Mouse (Mus musculus) lung, postnatal 10 days (tissue): ENCODE measurements around the gene Lpcat2b.
"Not testable (repeated sequence)": the region's sequence is repeated elsewhere in the genome, so short reads cannot be mapped to it uniquely, and the experiment has no call there.

Experiments
- DNase-seq: peaks from one replicate; pipeline ENCODE4 v3.0.0; 2021

Lpcat2b gene

DNA sequence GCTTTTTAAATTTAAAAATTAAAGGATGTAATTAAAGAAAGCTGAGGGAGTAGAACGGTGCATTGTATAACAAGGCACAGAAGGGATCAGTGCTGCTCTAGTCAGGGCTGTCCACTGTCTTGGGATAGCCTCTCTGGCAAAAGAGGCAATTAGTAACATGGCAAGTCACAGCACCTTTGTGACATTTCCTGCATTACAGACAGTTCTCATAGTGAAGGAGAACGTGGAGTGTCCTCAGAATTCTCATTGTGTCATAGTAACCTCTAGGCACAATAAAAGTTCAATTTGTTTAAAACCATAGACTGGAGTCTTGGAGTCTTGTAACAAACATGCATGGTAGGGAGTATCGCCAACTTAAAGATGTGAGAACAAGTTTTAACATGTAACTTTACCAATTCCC, at the start of gene Lpcat2b:
Gene Lpcat2b, plus strand, starts transcription at position 301 of the 400 bp plus-strand sequence.
- no peak for DNase-seq

GRCm38 (mm10) chr5:107386448-107386847, 44.9 kb upstream of the Lpcat2b start:
- DNase-seq, result not testable (repeated sequence)

DNA sequence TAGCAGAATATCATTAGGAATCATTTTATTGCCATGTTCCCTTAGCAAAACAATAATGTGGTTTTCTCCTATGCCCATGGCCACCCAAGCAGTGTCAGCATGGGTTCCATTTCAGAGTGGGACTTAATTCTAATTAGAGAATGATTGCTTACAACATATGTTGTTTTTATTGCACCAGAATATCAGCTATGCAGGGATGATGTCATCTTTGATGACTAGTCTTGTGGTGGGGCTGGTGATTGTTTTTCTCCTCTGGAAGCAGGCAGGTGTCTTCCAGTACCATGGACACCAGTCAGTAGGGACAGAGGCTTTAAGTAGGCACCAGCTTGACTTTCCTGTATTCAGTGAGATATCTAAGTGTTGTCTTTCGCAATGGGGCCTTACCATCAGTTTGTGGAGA, 43.6 kb upstream of the Lpcat2b start:
- DNase-seq, result no peak

DNA sequence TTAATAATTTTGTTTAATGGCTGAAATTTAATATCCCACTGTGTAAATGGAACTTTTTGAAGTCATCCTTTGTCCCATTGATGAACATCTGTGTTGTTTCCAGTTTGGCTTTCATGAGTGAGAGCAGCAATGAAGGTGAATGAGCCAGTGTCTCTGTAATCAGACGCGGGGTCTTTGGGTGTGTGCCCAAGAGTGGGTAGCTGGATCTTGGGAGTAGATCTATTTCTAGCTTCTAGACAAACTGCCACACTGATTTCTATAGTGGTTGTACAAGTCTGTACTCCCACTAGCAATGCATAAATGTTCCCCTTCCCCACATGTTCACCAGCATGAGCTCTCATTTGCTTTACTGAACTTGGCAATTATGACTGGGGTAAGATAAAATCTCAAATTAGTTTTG, 42.0 kb upstream of the Lpcat2b start:
- no peak for DNase-seq

- DNase-seq, result no peak
Measured at GRCm38 (mm10) chr5:107394437-107394836, 36.9 kb upstream of the Lpcat2b start.

DNA sequence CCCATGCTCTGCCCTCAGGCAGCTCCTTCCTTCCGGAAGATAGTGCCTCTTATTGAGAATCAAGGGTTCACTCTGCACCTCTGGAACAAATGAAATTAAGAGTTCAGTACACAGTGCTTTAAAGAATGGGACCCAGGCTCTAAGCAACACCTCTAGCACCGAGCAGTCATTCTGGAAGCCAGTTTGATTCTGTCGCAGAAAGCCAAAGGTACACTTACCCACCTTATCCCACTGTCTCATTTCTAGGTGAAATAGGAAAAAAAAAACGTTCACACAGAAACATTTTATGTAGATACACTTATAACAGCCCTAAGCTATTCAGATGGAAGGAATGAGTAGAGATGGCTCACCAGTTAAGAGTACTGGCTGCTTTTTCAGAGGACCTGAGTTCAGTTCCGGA, 28.9 kb upstream of the Lpcat2b start, which contains the start of gene Ephx4:
Gene Ephx4, plus strand, starts transcription at position 301 of the 400 bp plus-strand sequence.
- DNase-seq, result no peak

- DNase-seq, result no peak
Measured at GRCm38 (mm10) chr5:107403011-107403946, 28.1 kb upstream of the Lpcat2b start.

- no peak for DNase-seq
Measured at GRCm38 (mm10) chr5:107403947-107404684, 27.2 kb upstream of the Lpcat2b start.

DNA sequence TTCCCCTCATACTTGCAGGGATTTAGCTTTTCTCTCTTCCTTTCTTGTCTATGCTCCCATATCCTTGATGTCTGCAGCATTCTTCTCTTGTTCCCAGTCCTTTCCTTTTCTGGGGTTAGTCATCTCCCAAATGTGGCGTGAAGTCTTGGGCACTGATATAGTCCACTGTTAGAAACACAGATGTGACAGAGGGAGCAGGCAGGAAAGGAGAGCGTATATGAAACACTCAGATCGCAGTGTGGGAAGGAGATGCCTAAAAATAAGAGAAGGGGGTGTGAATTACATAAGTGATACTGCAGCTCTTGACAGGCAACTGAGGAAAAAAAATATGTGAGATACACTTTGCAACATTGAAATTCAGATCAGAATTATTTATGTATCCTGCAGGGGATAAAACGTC, 26.0 kb upstream of the Lpcat2b start:
- DNase-seq, result no peak

- DNase-seq, result no peak
Measured at GRCm38 (mm10) chr5:107410305-107410704, 21.0 kb upstream of the Lpcat2b start.

DNA sequence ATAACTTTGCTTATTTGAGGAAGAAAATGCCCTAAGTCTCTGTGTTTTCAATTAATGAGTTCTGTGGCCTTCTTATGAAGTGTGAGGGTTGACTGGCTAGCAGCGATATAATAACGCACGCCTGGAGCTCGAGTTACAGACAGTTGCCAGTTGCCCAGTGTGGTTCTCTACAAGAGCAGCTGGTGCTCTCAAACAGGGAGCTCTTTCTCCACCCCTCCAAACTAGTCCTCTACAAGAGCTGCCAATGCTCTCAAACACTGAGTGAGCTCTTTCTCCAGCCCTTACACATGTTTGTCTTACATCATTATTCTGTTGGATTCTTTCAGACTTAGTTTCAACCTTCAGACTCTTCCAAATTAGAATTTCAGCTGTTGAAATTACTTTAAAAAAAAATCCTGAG, 20.0 kb upstream of the Lpcat2b start:
- peak; percentile 19 for DNase-seq

GRCm38 (mm10) chr5:107412285-107412684, 19.1 kb upstream of the Lpcat2b start:
- no peak for DNase-seq

GRCm38 (mm10) chr5:107415098-107415497, 16.3 kb upstream of the Lpcat2b start:
- DNase-seq, result no peak

DNA sequence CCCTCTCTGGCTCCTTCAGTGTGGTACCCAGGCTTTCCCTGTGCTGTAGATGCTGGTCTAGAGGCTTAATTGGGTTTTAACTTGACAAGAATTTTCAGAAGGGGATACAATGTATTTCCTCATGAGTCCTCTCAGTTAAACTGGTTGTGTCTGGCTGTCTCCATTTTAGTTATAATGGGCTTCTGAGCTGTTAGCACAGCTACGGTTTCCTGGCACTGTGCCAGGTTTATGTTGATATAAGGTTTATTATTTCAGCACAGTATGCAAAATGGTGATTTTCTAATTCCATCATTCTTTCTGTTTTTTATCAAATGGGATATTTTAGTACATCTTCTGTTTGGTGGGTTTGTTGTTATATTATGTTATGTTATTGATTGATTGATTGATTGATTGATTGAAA, 9.7 kb upstream of the Lpcat2b start:
- DNase-seq, result no peak

DNA sequence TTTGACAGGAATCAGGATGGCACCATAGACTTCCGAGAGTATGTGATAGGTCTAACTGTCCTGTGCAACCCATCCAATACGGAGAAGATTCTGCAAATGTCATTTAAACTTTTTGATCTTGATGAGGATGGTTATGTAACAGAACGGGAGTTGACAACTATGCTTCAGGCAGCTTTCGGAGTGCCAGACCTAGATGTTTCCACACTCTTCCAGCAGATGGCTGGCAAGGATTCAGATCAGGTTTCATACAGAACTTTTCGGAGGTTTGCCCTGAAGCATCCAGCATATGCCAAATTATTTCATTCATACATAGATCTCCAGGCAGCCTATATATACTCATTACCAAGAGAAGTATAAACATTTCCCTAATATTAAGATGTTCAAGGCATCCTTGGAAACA, 2.7 kb downstream of the Lpcat2b start:
- DNase-seq, result no peak

DNA sequence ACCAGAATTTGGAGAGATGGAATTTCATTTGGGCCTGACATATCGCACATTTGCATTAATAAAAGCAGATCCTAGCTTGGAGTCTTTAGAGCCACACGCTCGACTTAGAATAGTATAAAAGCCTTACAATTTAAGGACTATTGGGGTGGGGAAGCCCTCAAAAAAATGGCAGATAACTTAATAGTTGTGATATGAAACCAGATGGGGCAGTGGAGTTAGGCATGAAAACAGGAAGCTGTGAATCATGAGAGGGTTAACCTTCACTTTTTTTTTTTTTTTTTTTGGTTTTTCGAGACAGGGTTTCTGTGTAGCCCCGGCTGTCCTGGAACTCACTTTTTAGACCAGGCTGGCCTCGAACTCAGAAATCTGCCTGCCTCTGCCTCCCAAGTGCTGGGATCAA, 4.8 kb downstream of the Lpcat2b start:
- DNase-seq, result no peak

GRCm38 (mm10) chr5:107436587-107437209, 5.3 kb downstream of the Lpcat2b start:
- no peak for DNase-seq

- DNase-seq, result peak; percentile 97
Measured at GRCm38 (mm10) chr5:107437464-107438281, 6.3 kb downstream of the Lpcat2b start, which contains the start of gene Btbd8. TSS of gene Btbd8 (plus strand) at chr5:107437997.

- DNase-seq, result no peak
Measured at GRCm38 (mm10) chr5:107438353-107438752, 7.0 kb downstream of the Lpcat2b start.

DNA sequence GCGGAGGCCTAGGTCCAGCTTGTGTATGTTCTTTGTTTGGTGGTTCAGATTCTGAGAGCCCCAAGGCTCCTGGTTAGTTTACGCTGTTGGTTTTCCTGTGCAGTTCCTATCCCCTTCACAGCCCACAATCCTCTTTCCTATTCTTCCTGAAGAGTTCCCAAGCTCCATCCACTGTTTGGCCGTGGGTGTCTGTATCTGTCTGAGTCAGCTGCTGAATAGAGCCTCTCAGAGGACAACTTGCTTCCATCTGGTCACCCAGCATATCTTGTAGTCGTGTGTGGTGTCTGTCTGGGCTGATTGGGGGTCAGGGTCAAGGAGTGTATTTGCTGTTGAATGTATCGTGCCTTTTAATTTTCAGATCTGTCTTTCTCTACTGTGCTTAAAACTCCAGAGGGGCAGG, 10.5 kb downstream of the Lpcat2b start:
- DNase-seq, result no peak

- no peak for DNase-seq
Measured at GRCm38 (mm10) chr5:107444251-107444650, 12.9 kb downstream of the Lpcat2b start.

GRCm38 (mm10) chr5:107447977-107448376, 16.6 kb downstream of the Lpcat2b start:
- no peak for DNase-seq
